Mouse (Mus musculus) fibroblast of lung, adult 2 months (primary cell): Measurements from ENCODE around the gene A130010J15Rik.
A peak's percentile ranks its signal among the peaks of the same experiment; 100 is the strongest.

Experiments used
- DNase-seq: peaks from one replicate; pipeline ENCODE4 v3.0.0-alpha.2; 2011; ENCODE audit warnings: low read depth

Gene A130010J15Rik

GRCm38 (mm10) chr1:193167746-193168145 lies at the start of gene A130010J15Rik:
Gene A130010J15Rik (plus strand): TSS chr1:193168046.
- no peak for DNase-seq

- DNase-seq = no peak
These were observed 45.1 kb upstream of the A130010J15Rik start for GRCm38 (mm10) chr1:193122793-193123192.

- DNase-seq = no peak
These were observed 44.6 kb upstream of the A130010J15Rik start for GRCm38 (mm10) chr1:193123290-193123689.

- DNase-seq = no peak
These were observed 42.0 kb upstream of the A130010J15Rik start for GRCm38 (mm10) chr1:193125835-193126234.

GRCm38 (mm10) chr1:193128055-193128454 lies 39.8 kb upstream of the A130010J15Rik start:
- DNase-seq = no peak

GRCm38 (mm10) chr1:193129321-193129720 lies 38.5 kb upstream of the A130010J15Rik start:
- no peak for DNase-seq

GRCm38 (mm10) chr1:193129786-193130455 lies 37.9 kb upstream of the A130010J15Rik start, which contains the start of gene Diexf:
Gene Diexf (minus strand): TSS chr1:193130272.
- peak; percentile 95 for DNase-seq

GRCm38 (mm10) chr1:193130456-193130825 lies 37.4 kb upstream of the A130010J15Rik start:
- DNase-seq = no peak

- no peak for DNase-seq
These were observed 37.0 kb upstream of the A130010J15Rik start for GRCm38 (mm10) chr1:193130839-193131238.

- no peak for DNase-seq
These were observed 36.4 kb upstream of the A130010J15Rik start for GRCm38 (mm10) chr1:193131311-193131948.

GRCm38 (mm10) chr1:193132385-193132784 lies 35.5 kb upstream of the A130010J15Rik start:
- no peak for DNase-seq

GRCm38 (mm10) chr1:193133726-193134125 lies 34.1 kb upstream of the A130010J15Rik start:
- no peak for DNase-seq

- peak; percentile 55 for DNase-seq
These were observed 29.8 kb upstream of the A130010J15Rik start for GRCm38 (mm10) chr1:193138087-193138486.

GRCm38 (mm10) chr1:193138669-193139068 lies 29.2 kb upstream of the A130010J15Rik start:
- no peak for DNase-seq

- DNase-seq = no peak
These were observed 26.7 kb upstream of the A130010J15Rik start for GRCm38 (mm10) chr1:193141118-193141517.

GRCm38 (mm10) chr1:193142517-193143062 lies 25.3 kb upstream of the A130010J15Rik start:
- DNase-seq = no peak

- DNase-seq = no peak
These were observed 23.3 kb upstream of the A130010J15Rik start for GRCm38 (mm10) chr1:193144516-193144915.

GRCm38 (mm10) chr1:193145101-193145500 lies 22.7 kb upstream of the A130010J15Rik start:
- no peak for DNase-seq

GRCm38 (mm10) chr1:193146416-193146815 lies 21.4 kb upstream of the A130010J15Rik start:
- DNase-seq = no peak

GRCm38 (mm10) chr1:193149231-193149630 lies 18.6 kb upstream of the A130010J15Rik start:
- DNase-seq = no peak

- no peak for DNase-seq
These were observed 16.7 kb upstream of the A130010J15Rik start for GRCm38 (mm10) chr1:193151134-193151533.

GRCm38 (mm10) chr1:193152872-193153271 lies 15.0 kb upstream of the A130010J15Rik start, which contains the start of gene Irf6:
Gene Irf6 (plus strand): TSS chr1:193153111.
- DNase-seq = no peak

- DNase-seq = no peak
These were observed 14.3 kb upstream of the A130010J15Rik start for GRCm38 (mm10) chr1:193153561-193153960.
